Mouse (Mus musculus) E14TG2a.4 (cell line): ENCODE measurements around the gene Prokr2.
"Not testable (repeated sequence)": the region's sequence is repeated elsewhere in the genome, so short reads cannot be mapped to it uniquely, and the experiment has no call there.

ENCODE experiments used
- H3K27me3 ChIP-seq: 2 replicates; pipeline ENCODE4 v1.6.1; 2014; ENCODE audit warnings: low read length, control low read depth; ENCODE audit not compliant: insufficient read depth
- H3K36me3 ChIP-seq: 2 replicates; pipeline ENCODE4 v1.6.1; 2014; ENCODE audit warnings: low read length, control low read depth; ENCODE audit not compliant: insufficient read depth
- H3K4me1 ChIP-seq: replicated peaks from 2 replicates; pipeline ENCODE4 v1.6.1; 2014; ENCODE audit warnings: low read depth, low read length, control low read depth
- H3K4me3 ChIP-seq: replicated peaks from 2 replicates; pipeline ENCODE4 v1.5.1; 2014; ENCODE audit warnings: mild to moderate bottlenecking, low read length
- H3K9me3 ChIP-seq: 2 replicates; pipeline ENCODE4 v1.6.1; 2014; ENCODE audit warnings: low read length, control low read depth
- CTCF ChIP-seq: conservative IDR thresholded peaks from 2 replicates; pipeline ENCODE4 v1.5.1; 2014; ENCODE audit warnings: low read length
- NANOG ChIP-seq: IDR thresholded peaks from 2 replicates; pipeline ENCODE4 v1.6.1; 2014; ENCODE audit warnings: borderline replicate concordance, low read length, mixed read lengths
- POU5F1 ChIP-seq: IDR thresholded peaks from 2 replicates; pipeline ENCODE4 v1.6.1; 2014; ENCODE audit warnings: low read length, borderline replicate concordance

The Prokr2 gene

DNA sequence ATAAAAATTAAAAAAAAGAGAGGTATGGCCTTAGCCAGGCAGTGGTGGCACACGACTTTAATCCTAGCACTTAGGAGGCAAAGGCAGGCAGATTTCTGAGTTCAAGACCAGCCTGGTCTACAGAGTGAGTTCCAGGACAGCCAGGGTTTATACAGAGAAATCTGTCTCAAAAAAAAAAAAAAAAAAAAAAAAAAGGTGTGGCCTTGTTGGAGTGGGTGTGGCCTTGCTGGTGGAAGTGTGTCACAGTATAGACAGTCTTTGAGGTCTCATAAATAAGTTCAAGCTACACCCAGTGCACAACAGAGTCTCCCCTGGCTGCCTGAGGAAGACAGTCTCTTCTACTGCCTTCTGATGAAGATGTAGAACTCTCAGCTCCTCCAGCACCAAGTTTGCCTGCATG lies 68.1 kb downstream of the Prokr2 start:
- TF ChIP-seq POU5F1 (no peak), CTCF (no peak), NANOG (no peak)
- H3K36me3 ChIP-seq, result peaks cover under 1% of the 10 kb centered on the region; the same call in 1 of the 2 replicates
- H3K27me3 ChIP-seq, result no peaks in the 10 kb centered on the region
- no peak overlapping the region for H3K4me3 ChIP-seq
- H3K9me3 ChIP-seq, result no peaks in the 10 kb centered on the region
- H3K4me1 ChIP-seq, result 0 out of 2 replicates have a peak, but pooled peaks cover 4% of the 10 kb centered on the region

DNA sequence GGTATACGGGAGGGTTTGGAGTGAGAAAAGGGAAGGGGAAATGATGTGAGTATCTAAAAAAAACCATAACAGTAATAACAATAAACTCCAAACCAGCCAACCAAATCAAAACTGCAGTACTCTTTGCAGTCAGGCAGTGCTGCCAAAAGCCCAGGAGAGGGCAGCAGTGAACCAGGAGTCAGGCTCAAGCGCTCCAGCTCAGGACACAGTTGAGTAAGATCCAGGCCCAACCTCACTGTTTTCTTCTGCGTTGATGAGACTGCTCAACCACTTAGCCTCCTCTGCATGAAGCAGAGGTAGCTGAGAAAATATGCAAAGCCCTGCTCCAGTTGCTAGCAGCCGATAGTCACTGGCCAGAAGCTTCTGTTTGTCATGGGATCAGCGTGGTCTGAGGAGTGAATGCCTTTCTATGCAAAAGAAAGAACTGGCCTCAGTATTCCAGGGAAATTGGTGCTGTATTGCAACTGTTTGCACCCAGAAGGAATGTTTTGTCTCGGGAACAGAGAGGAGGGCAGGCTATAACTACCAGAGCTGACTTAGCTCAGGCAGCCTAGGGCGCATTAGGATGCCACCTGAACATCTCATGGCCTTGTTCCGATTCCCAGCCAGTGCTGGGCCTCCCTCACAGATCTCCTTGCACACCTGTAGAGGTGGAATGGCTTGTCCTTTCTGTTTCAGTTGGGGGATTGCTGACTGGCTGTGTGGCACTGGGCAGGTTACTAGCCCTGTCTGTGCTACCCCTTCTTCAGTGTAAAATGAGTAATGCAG lies 69.0 kb downstream of the Prokr2 start:
- Histone ChIP-seq H3K4me1 (0 out of 2 replicates have a peak, but pooled peaks cover 4% of the 10 kb centered on the region), H3K36me3 (peaks cover 8% of the 10 kb centered on the region; the same call in 1 of the 2 replicates), H3K27me3 (no peaks in the 10 kb centered on the region), H3K4me3 (no peak overlapping the region), H3K9me3 (no peaks in the 10 kb centered on the region)
- TF ChIP-seq POU5F1, result no peak
- peak; percentile 86 for TF ChIP-seq CTCF

DNA sequence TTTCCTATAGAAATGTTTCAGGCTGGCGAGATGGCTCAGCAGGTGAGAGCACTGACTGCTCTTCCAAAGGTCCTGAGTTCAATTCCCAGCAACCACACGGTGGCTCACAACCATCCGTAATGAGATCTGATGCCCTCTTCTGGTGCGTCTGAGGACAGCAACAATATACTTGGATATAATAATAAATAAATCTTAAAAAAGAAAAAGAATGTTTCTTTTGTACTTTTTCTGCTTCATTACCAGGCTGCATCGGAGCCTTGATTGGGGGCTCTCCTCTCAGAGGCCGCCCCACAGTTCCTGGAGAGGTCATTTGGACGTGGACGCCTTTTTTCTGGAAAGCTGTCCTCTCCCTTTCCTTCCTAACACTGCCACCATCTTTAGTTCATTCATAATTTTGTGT lies 71.2 kb downstream of the Prokr2 start:
- peaks cover 27% of the 10 kb centered on the region for H3K36me3 ChIP-seq

DNA sequence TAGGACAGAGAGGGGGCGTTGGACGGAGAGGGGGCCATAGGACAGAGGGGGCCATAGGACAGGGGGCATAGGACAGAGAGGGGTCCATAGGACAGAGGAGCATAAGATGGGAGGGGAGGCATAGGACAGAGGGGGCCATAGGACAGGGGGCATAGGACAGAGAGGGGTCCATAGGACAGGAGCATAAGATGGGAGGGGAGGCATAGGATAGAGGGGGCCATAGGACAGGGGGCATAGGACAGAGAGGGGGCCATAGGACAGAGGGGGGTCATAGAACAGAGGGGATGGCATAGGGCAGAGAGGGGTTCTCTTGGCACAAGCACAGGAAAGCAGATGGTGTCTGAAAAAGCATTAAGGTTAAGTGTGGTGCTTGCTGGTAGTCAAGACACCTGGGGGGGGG lies 71.7 kb downstream of the Prokr2 start:
- H3K4me1 ChIP-seq, result 0 out of 2 replicates have a peak, but pooled peaks cover 4% of the 10 kb centered on the region
- no peak overlapping the region for H3K4me3 ChIP-seq
- TF ChIP-seq NANOG, result no peak
- TF ChIP-seq CTCF, result no peak
- TF ChIP-seq POU5F1, result no peak
- H3K36me3 ChIP-seq, result peaks cover 32% of the 10 kb centered on the region
- no peaks in the 10 kb centered on the region for H3K9me3 ChIP-seq
- H3K27me3 ChIP-seq, result no peaks in the 10 kb centered on the region

More for the DNA sequence above, 71.2 kb downstream of the Prokr2 start:
- H3K9me3 ChIP-seq, H3K27me3 ChIP-seq, H3K4me3 ChIP-seq, H3K4me1 ChIP-seq: not testable (repeated sequence)

DNA sequence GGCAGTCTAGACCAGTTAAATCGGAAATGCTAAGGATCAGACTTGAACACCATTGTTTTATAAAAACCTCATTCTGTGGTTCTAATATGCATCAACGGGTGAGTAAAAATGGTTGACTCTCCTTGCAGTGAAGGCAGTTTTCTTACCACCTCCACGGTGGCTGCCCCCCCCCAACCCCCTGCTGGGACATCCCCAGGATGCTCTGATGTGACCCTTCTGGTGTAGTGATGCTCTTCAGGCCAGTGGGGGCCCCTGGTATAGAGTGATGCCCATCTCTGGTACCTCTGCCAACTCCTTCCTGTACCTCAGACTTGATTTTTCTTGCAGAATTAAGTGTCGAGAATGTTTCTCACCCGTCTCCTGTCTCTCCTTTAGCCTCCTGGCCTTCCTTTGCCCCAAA lies 72.6 kb downstream of the Prokr2 start:
- Histone ChIP-seq H3K36me3 (peaks cover 41% of the 10 kb centered on the region), H3K4me1 (0 out of 2 replicates have a peak, but pooled peaks cover 4% of the 10 kb centered on the region), H3K27me3 (no peaks in the 10 kb centered on the region), H3K9me3 (no peaks in the 10 kb centered on the region), H3K4me3 (no peak overlapping the region)
- no peak for TF ChIP-seq CTCF
- no peak for TF ChIP-seq POU5F1
- no peak for TF ChIP-seq NANOG

DNA sequence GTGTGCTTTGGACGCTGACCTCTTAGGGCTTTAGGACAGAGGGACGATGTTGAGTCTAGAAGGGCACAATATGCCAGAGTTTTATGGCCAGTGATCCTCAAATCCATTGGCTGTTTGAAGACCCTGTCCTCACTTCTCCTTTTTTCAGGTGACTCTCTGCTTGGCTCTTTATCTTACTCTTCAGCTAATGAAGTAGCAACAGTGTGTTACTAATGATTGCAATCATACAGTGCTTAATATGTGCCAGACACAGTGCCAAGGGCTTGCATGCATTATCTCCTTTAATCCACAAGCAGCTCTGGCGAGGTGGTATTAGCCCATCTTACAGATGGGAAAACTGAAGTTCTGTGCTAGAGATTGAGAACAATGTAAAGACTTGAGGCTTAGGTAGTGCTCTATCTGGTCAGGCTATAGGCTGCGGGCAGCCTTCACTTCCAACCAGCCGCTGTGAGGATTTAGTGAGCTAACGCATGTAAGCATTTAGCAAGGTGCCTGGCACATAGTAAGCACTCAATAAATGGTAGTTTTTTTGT lies 75.8 kb downstream of the Prokr2 start:
- no peaks in the 10 kb centered on the region for H3K27me3 ChIP-seq
- H3K36me3 ChIP-seq, result peaks cover 72% of the 10 kb centered on the region
- H3K4me1 ChIP-seq, result peaks cover 16% of the 10 kb centered on the region
- H3K9me3 ChIP-seq, result no peaks in the 10 kb centered on the region
- TF ChIP-seq CTCF (no peak), POU5F1 (no peak), NANOG (no peak)
- H3K4me3 ChIP-seq, result no peak overlapping the region

DNA sequence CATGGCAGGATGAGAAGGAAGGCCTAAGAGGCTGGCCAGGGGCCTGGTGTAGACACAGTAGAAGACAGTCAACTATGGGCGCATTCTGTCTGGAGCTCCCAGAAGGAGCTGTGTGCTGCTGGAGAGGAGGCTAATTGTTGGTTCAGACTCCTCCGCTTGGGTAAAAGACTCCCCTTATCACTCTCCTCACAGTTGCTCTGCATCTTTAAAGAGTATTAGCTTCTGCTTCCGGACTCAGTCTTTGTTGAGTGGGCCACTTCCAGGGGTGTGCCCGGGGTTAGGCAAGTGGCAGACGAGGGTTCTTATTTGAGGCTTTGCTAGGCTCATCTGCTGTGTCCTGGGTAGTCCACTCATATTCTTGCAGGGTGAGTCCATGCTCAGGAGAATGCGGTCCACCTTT lies 76.4 kb downstream of the Prokr2 start:
- TF ChIP-seq CTCF (no peak), POU5F1 (no peak), NANOG (no peak)
- H3K9me3 ChIP-seq, result no peaks in the 10 kb centered on the region
- peaks cover 20% of the 10 kb centered on the region for H3K4me1 ChIP-seq
- H3K36me3 ChIP-seq, result peaks cover 78% of the 10 kb centered on the region
- no peaks in the 10 kb centered on the region for H3K27me3 ChIP-seq
- H3K4me3 ChIP-seq, result no peak overlapping the region

DNA sequence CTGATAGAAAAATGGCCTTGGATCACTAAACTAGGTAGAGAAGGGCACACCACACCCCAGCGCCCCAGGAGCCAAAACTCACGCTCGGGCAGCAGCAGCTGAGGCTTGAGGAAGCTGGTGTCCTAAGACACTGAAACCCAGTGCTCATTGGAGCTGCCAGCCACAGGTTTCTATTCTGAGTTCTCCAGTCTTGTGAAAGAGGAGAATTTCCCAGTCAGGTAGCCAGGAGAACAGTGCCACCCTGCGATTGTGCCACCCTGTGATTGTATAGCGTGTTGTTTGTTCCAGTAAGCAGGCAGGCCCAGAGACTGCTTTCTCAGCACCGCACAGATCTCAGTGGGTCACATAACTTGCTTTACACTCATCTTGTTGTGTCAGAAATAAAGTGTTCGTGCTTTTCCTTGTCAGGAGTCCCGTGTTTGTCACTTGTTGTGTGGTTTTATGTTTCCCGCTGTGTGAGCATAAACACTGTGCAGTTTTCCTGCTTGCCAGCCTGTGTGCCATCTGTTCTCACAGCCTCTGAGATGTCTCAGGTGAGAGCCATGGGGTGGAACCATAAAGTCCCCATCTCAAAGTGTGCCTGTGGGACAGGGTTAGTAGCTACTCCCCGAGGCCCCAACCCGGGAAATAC lies 77.9 kb downstream of the Prokr2 start:
- no peak for TF ChIP-seq CTCF
- no peak for TF ChIP-seq NANOG
- peaks cover 26% of the 10 kb centered on the region for H3K4me1 ChIP-seq
- H3K27me3 ChIP-seq, result no peaks in the 10 kb centered on the region
- no peaks in the 10 kb centered on the region for H3K9me3 ChIP-seq
- H3K36me3 ChIP-seq, result peaks cover 93% of the 10 kb centered on the region
- H3K4me3 ChIP-seq, result no peak overlapping the region

DNA sequence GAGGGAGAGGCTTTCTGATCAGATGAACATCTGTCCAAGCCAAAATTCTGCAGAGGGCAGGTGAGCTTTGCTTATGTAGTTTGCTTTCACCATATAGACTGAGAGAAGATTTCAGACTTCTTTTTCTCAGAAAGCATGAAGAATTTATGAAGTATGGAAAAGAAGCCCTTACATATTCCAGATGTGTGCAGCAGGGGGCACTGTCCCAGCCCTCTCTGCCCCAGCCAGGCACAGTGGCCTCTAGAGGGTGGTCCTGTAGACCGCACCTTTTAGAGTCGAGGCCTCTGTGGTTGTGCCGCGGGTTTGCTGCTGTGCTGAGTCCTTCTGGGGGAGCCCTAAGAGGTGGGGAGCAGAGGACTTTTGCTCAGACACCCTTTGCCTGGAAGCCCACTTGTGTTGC lies 79.3 kb downstream of the Prokr2 start:
- Histone ChIP-seq H3K9me3 (no peaks in the 10 kb centered on the region), H3K4me3 (no peak overlapping the region), H3K4me1 (peaks cover 26% of the 10 kb centered on the region), H3K27me3 (no peaks in the 10 kb centered on the region), H3K36me3 (peaks cover 97% of the 10 kb centered on the region)
- TF ChIP-seq CTCF, result peak; percentile 91
- no peak for TF ChIP-seq POU5F1
- no peak for TF ChIP-seq NANOG
